Mouse (Mus musculus): Measurements from ENCODE around the gene CN725425. TPM values are rescaled to one million over a fixed set of nuclear protein-coding genes. Genes with fewer than 3 reads are reported as not detected.
A peak's percentile ranks its signal among the peaks of the same experiment; 100 is the strongest.

Gene CN725425
- polyA plus RNA-seq, 1 experiment: not detected

DNA sequence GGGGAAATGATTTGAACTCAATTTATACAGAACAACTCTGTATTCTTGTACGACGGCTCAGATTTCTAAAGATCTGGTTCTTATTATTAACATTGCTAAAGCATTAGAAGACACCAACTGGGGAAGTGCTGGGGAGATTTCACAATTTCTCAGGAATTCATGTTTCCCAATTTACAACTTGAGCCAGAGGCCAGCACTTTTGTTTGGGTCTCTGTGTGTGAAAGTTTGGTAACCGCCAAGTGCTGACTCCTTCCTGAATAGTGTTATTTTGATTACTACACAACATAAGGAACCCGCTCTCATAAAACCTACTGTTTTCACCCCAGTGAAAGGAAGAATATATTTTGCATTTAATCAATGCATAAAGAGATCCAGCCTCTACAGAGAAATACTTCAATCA lies 27.1 kb upstream of the CN725425 start:
- Histone ChIP-seq H3K4me1 (no peaks in the 10 kb centered on the region), H3K4me3 (replicated peaks) (no peak overlapping the region), H3K9me3 (0 out of 2 replicates have a peak, but pooled peaks cover 3% of the 10 kb centered on the region), H3K36me3 (replicated peaks; ENCODE audit: low read length) (no peaks in the 10 kb centered on the region), H3K27me3 (replicated peaks) (no peaks in the 10 kb centered on the region)
- TF ChIP-seq GATA1 (IDR thresholded peaks at IDR 0.05; ENCODE audit: borderline replicate concordance, low read length): no peak
- TF ChIP-seq FLI1 (IDR thresholded peaks at IDR 0.05; ENCODE audit: low read length): no peak

DNA sequence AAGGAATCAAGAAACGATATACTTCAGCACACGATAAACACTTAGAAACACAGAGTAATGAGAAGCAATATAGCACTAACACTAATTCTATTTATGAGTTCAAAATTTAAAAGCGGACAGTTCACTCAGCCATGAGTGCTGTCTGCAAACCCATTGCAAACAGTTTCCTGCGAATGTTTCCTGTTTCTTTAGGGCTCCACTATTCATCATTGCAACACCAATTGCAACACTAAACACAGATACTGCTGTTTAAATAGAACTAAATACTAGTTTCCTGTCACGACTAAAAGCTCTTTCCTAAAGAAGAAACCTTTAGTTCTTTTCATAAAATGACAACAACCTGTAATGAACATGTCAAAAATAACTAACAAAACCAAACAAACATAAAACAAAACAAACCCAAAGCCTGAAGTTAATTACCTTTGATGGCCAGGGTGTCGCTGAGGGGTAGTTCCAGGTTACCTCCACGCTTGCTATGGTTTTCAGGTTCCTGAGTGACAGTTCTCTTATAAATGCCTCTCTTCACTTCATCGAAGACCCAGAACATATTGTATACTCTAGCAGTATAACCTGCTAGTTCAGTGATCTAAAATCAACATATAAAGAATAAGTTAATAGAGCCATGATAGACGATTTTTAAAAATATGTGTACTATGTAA lies 20.5 kb upstream of the CN725425 start:
- no peaks in the 10 kb centered on the region for H3K27me3 ChIP-seq (replicated peaks)
- no peaks in the 10 kb centered on the region for H3K36me3 ChIP-seq (replicated peaks; ENCODE audit: low read length)
- no peak overlapping the region for H3K4me3 ChIP-seq (replicated peaks)
- 0 out of 2 replicates have a peak, but pooled peaks cover 3% of the 10 kb centered on the region for H3K9me3 ChIP-seq
- TF ChIP-seq FLI1 (IDR thresholded peaks at IDR 0.05; ENCODE audit: low read length) (no peak), GATA1 (IDR thresholded peaks at IDR 0.05; ENCODE audit: borderline replicate concordance, low read length) (no peak)
- no peaks in the 10 kb centered on the region for H3K4me1 ChIP-seq

DNA sequence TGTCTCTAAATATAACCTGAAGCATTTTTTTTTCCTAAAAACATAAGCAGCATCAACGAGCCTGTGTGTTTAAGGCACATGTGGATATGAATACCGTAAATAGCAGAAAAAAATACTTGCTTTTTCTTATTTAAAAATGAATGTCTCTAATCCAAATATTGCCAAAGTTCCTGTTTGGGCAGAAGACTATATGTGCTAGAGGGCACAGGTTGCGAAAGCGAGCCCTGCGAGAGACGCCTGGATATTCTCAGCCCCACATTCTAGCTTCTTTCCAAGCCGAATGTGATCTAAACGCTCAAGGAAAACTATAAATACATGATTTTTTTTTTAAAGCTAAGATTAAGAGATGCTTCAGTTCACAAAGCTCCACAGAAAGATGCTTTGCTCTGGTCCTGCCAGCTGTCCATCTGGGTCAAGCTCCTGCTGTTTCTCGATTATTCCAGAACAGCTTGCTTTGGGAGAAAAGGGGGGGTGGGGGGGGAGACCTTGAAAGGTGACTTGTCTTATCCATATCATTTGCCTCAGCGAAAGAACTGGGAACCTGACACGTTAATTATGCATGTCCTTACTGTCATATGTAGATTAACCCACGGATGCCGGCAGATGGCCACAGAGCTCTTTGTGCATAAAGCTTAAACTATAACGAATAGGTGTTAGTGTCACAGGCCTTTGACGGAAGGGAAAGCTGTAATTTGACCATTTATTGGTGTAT lies 19.2 kb upstream of the CN725425 start:
- Histone ChIP-seq H3K27me3 (replicated peaks) (no peaks in the 10 kb centered on the region), H3K4me1 (no peaks in the 10 kb centered on the region), H3K4me3 (replicated peaks) (no peak overlapping the region), H3K36me3 (replicated peaks; ENCODE audit: low read length) (no peaks in the 10 kb centered on the region), H3K9me3 (0 out of 2 replicates have a peak, but pooled peaks cover 3% of the 10 kb centered on the region)
- TF ChIP-seq FLI1 (IDR thresholded peaks at IDR 0.05; ENCODE audit: low read length): no peak
- TF ChIP-seq GATA1 (IDR thresholded peaks at IDR 0.05; ENCODE audit: borderline replicate concordance, low read length): no peak

DNA sequence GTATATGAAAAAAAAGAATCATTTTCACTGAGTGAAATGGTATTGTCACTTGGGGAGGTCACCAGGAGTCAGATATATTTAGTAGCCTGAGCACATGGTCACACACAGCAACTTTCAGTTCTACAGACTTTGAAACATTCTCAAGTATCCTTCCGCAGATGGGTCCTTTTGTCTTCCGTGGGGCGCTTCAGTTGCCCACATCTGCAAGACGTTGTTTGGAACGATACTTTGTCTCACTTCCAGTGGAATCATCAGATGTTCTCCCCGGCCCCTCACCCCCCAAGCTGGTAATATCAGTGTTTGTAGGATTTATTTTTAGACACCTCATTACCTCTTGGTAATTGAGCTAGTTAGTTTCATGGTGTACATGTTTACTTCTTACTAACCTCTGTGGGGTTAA lies 12.9 kb upstream of the CN725425 start:
- Histone ChIP-seq H3K27me3 (replicated peaks) (peaks cover 4% of the 10 kb centered on the region), H3K9me3 (no peaks in the 10 kb centered on the region), H3K4me3 (replicated peaks) (no peak overlapping the region), H3K36me3 (replicated peaks; ENCODE audit: low read length) (no peaks in the 10 kb centered on the region), H3K4me1 (peaks cover 6% of the 10 kb centered on the region)
- TF ChIP-seq FLI1 (IDR thresholded peaks at IDR 0.05; ENCODE audit: low read length): no peak
- TF ChIP-seq GATA1 (IDR thresholded peaks at IDR 0.05; ENCODE audit: borderline replicate concordance, low read length): no peak

DNA sequence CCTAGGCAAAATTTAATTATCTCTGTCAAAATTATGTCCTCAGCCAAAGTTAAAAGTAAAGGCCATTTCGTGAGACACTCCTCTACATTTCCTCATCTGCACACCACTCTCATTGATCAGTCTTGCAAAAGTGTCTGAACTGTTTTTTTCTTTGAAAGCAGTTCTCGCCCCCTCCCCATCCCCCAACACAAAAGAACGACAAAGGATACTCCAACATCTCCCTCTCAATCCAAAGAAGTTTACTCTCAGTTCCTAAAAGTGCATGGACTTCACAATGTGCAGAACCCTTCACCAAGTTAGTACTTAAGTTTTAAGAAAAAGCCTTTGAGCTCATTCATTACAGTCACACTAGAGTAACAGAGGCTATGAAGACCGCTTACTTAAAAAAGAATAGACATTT lies 9.3 kb upstream of the CN725425 start:
- Histone ChIP-seq H3K4me3 (replicated peaks) (peak overlapping the region; percentile 14), H3K27me3 (replicated peaks) (peaks cover 4% of the 10 kb centered on the region), H3K4me1 (peaks cover 10% of the 10 kb centered on the region), H3K36me3 (replicated peaks; ENCODE audit: low read length) (no peaks in the 10 kb centered on the region), H3K9me3 (no peaks in the 10 kb centered on the region)
- TF ChIP-seq FLI1 (IDR thresholded peaks at IDR 0.05; ENCODE audit: low read length) (no peak), GATA1 (IDR thresholded peaks at IDR 0.05; ENCODE audit: borderline replicate concordance, low read length) (no peak)

DNA sequence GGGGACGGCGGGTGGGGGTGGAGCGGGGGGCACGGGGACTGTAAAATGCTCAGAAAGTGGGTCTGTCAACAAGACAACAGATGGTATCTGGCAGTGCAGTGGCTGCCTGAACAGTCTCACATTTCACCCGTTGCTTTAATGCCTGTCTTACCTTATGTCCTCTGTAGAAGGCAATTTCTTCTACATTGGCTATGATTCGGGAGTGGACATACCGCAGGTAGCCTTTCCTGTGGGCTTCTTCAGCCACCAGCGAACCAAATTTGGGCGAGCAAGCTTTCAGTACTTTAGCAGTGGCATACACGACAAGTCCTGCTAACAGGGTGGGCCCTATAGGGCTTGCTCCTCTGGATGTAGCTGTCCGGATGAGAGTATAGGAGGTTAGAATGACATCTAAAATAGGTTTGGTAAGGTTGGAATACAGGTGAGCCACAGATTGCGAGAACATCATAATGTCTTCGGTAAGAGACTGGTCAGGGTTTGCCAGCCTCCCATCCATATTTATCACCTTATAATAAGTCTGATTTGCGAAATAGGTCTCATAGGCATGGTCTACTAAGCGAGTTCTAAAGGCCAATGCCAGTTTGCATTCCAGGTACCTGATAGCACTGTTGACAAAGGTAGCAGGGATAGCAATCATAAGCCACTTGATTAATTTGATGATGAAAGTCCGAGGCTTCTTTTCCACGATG lies 8.6 kb upstream of the CN725425 start:
- Histone ChIP-seq H3K4me1 (peaks cover 10% of the 10 kb centered on the region), H3K27me3 (replicated peaks) (peaks cover 4% of the 10 kb centered on the region), H3K36me3 (replicated peaks; ENCODE audit: low read length) (no peaks in the 10 kb centered on the region), H3K4me3 (replicated peaks) (peak overlapping the region; percentile 90), H3K9me3 (no peaks in the 10 kb centered on the region)
- TF ChIP-seq GATA1 (IDR thresholded peaks at IDR 0.05; ENCODE audit: borderline replicate concordance, low read length) (no peak), FLI1 (IDR thresholded peaks at IDR 0.05; ENCODE audit: low read length) (no peak)

DNA sequence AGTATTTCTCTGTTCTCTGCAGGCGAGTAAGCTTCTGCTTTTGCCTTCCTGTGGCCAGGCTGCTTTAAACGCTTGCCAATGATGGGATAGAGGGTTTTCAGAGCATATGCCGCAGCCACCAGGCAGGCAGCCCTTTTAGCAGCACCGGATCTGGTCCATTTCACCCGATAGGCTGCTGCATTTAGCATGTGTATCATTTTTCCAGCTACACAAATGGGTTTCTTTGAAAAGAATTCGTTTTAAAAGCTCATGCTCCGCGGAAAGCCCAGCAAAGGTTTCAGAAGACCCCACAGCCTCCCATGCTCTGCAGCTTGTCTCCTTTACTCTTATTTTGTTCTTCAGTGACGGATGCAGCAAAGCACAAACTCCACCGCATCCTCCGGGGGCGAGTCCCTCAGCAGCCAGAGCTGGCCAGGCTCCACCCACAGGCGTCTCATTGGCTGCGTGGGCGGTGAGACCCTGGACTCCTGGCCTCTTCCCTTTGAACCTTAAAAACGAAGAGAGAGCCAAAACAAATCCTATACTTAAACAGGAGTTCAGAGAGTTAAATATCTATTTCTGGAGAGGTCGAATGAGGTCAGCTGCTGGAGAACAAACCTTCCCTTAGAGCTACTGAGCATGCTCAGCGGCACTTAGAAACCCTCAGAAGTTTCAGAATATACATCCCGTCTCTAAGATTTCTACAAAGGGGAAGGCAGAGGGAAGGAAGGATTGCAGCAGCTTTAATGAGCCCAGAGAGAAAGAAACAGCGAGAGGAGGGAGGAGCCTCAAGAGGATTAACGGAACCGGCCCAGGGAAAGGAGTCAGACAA lies 7.7 kb upstream of the CN725425 start, which contains the start of gene Abcd2:
Gene Abcd2, minus strand, starts transcription at position 388 of the 811 bp plus-strand sequence.
- H3K4me3 ChIP-seq (replicated peaks): peak within 1 kb of the TSS; percentile 90
- no peaks in the 10 kb centered on the region for H3K9me3 ChIP-seq
- no peaks in the 10 kb centered on the region for H3K36me3 ChIP-seq (replicated peaks; ENCODE audit: low read length)
- H3K27me3 ChIP-seq (replicated peaks): peaks cover 4% of the 10 kb centered on the region
- no peak for TF ChIP-seq GATA1 (IDR thresholded peaks at IDR 0.05; ENCODE audit: borderline replicate concordance, low read length)
- TF ChIP-seq FLI1 (IDR thresholded peaks at IDR 0.05; ENCODE audit: low read length): no peak
- peaks cover 10% of the 10 kb centered on the region for H3K4me1 ChIP-seq

DNA sequence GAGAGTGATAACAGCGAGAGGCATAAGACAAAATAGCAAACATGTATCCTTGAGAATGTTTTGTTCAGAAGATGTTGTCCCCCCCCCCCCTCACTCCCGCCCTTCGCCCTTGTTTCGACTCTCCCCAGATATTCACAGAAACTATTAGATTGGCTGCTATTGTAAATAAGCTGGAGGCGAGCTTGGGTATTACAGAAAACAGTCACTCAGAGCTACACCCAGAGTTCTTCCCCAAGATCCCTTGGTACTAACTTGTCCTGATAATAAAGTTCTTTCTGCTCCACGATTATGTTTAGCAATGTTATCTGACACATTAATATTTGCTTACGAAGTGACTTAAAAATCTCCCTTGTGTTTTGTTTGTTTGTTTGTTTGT lies 7.1 kb upstream of the CN725425 start:
- no peak for TF ChIP-seq FLI1 (IDR thresholded peaks at IDR 0.05; ENCODE audit: low read length)
- TF ChIP-seq GATA1 (IDR thresholded peaks at IDR 0.05; ENCODE audit: borderline replicate concordance, low read length): no peak
- H3K27me3 ChIP-seq (replicated peaks): peaks cover 4% of the 10 kb centered on the region
- peaks cover 10% of the 10 kb centered on the region for H3K4me1 ChIP-seq
- peak overlapping the region; percentile 90 for H3K4me3 ChIP-seq (replicated peaks)
- no peaks in the 10 kb centered on the region for H3K36me3 ChIP-seq (replicated peaks; ENCODE audit: low read length)
- no peaks in the 10 kb centered on the region for H3K9me3 ChIP-seq

DNA sequence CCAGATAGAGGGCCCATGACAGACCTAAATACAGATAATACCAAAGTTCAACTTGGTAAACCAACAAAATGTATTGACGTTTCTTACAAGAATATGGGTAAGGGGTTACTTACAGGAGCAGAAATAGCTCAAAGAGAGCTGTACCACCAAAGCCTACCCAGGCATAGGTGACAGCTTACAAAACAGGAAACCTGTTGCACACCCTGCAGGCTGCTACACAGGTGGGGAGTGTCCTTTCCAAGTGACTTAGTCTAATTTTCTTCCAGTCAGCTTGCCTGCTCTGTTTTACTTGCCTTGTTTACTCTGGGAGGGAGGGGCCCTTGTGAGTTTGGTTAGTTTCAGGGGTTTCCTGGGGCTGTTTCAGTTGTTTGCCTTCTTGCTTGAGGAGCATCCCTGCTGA lies 1.5 kb downstream of the CN725425 start:
- H3K27me3 ChIP-seq (replicated peaks): no peaks in the 10 kb centered on the region
- H3K4me1 ChIP-seq: no peaks in the 10 kb centered on the region
- no peak overlapping the region for H3K4me3 ChIP-seq (replicated peaks)
- H3K36me3 ChIP-seq (replicated peaks; ENCODE audit: low read length): no peaks in the 10 kb centered on the region
- TF ChIP-seq GATA1 (IDR thresholded peaks at IDR 0.05; ENCODE audit: borderline replicate concordance, low read length): no peak
- TF ChIP-seq FLI1 (IDR thresholded peaks at IDR 0.05; ENCODE audit: low read length): no peak
- H3K9me3 ChIP-seq: peaks cover 4% of the 10 kb centered on the region; the same call in 1 of the 2 replicates

Data from megakaryocyte, embryonic 14.5 days (primary cell).